Mouse (Mus musculus): ENCODE measurements around the gene Rarres1. TPM values are rescaled to one million over a fixed set of nuclear protein-coding genes. Genes with fewer than 3 reads are reported as not detected.

The Rarres1 gene
- polyA plus RNA-seq, 1 experiment: 0.03 TPM

- no peaks in the 10 kb centered on the region for H3K27me3 ChIP-seq (ENCODE audit: control insufficient read depth)
- TF ChIP-seq TAL1 (IDR thresholded peaks at IDR 0.05; ENCODE audit: low read length): no peak
- no peak for TF ChIP-seq GATA1 (IDR thresholded peaks at IDR 0.05; ENCODE audit: low read length)
- H3K4me3 ChIP-seq (replicated peaks): no peak overlapping the region
- no peaks in the 10 kb centered on the region for H3K9me3 ChIP-seq (ENCODE audit: control insufficient read depth, low read length)
- peaks cover 61% of the 10 kb centered on the region for H3K36me3 ChIP-seq (ENCODE audit: control insufficient read depth)
- peaks cover 12% of the 10 kb centered on the region for H3K4me1 ChIP-seq (ENCODE audit: control insufficient read depth)
Observed at GRCm38 (mm10) chr3:67473438-67473837, 41.9 kb downstream of the Rarres1 start.

DNA sequence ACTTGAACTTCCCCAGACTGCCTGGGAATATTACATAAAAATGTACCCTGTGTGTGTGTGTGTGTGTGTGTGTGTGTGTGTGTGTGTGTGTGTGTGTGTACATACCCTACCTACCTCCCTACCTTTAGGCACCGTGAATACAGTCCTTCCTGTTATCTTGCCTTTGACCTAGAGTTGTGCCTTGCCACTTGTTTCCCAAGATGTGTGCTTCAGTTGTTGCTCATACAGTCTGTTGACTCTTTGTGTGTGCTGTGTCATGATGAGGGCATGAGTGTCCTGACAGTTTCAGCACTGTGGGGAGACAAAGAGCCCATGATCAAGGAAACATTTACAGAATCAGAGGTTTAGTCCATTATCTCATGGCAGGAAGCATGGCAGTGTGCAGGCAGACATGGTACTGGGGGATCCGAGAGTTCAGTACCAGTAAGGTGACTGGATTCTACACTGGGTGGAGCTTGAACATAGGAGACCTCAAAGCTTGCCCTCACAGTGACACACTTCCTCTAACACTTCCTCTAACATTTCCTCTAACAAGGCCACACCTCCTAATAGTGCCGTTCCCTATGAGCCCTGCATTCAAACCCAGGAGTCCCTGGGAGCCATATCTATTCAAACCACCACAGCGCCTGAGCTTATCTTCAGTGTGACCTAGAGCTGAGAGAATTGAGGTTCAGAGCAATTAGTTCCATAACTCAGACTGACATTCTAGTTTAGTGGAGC, 43.8 kb downstream of the Rarres1 start:
- H3K4me1 ChIP-seq (ENCODE audit: control insufficient read depth): peaks cover 12% of the 10 kb centered on the region
- no peaks in the 10 kb centered on the region for H3K9me3 ChIP-seq (ENCODE audit: control insufficient read depth, low read length)
- no peaks in the 10 kb centered on the region for H3K27me3 ChIP-seq (ENCODE audit: control insufficient read depth)
- TF ChIP-seq GATA1 (IDR thresholded peaks at IDR 0.05; ENCODE audit: low read length) (no peak), TAL1 (IDR thresholded peaks at IDR 0.05; ENCODE audit: low read length) (no peak)
- peaks cover 62% of the 10 kb centered on the region for H3K36me3 ChIP-seq (ENCODE audit: control insufficient read depth)
- H3K4me3 ChIP-seq (replicated peaks): no peak overlapping the region

GRCm38 (mm10) chr3:67467281-67467680, 48.0 kb downstream of the Rarres1 start:
- TF ChIP-seq GATA1 (IDR thresholded peaks at IDR 0.05; ENCODE audit: low read length) (no peak), TAL1 (IDR thresholded peaks at IDR 0.05; ENCODE audit: low read length) (no peak)
- Histone ChIP-seq H3K4me3 (replicated peaks) (no peak overlapping the region), H3K4me1 (ENCODE audit: control insufficient read depth) (peaks cover 27% of the 10 kb centered on the region), H3K27me3 (ENCODE audit: control insufficient read depth) (no peaks in the 10 kb centered on the region), H3K9me3 (ENCODE audit: control insufficient read depth, low read length) (no peaks in the 10 kb centered on the region), H3K36me3 (ENCODE audit: control insufficient read depth) (peaks cover 38% of the 10 kb centered on the region)

DNA sequence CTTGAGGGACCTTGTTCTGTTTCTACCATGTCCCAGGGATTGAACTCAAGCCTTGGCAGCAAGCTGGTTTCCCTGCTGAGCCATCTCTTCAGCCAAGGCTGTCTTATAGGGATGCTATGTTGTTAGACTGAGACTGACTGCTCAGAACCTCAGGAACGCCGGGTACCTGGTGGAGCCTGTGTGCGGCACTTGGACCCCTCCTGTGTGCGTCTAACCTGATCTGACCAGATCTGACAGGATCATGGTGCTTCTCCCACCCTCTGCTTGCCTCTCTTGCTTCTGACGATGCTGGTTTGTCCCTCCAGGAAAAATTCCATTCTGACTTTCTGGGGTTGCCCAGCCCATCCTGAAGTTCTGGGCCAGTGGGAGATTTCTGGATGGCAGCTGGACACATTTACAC, 48.7 kb downstream of the Rarres1 start:
- Histone ChIP-seq H3K9me3 (ENCODE audit: control insufficient read depth, low read length) (no peaks in the 10 kb centered on the region), H3K4me1 (ENCODE audit: control insufficient read depth) (peaks cover 20% of the 10 kb centered on the region), H3K27me3 (ENCODE audit: control insufficient read depth) (no peaks in the 10 kb centered on the region), H3K4me3 (replicated peaks) (no peak overlapping the region), H3K36me3 (ENCODE audit: control insufficient read depth) (peaks cover 35% of the 10 kb centered on the region)
- TF ChIP-seq GATA1 (IDR thresholded peaks at IDR 0.05; ENCODE audit: low read length) (no peak), TAL1 (IDR thresholded peaks at IDR 0.05; ENCODE audit: low read length) (no peak)

- peak within 1 kb of the TSS; percentile 64 for H3K4me3 ChIP-seq (replicated peaks)
- no peak for TF ChIP-seq TAL1 (IDR thresholded peaks at IDR 0.05; ENCODE audit: low read length)
- peaks cover 42% of the 10 kb centered on the region for H3K36me3 ChIP-seq (ENCODE audit: control insufficient read depth)
- H3K27me3 ChIP-seq (ENCODE audit: control insufficient read depth): no peaks in the 10 kb centered on the region
- peaks cover 16% of the 10 kb centered on the region for H3K4me1 ChIP-seq (ENCODE audit: control insufficient read depth)
- H3K9me3 ChIP-seq (ENCODE audit: control insufficient read depth, low read length): no peaks in the 10 kb centered on the region
Observed at GRCm38 (mm10) chr3:67463450-67464372, 51.6 kb downstream of the Rarres1 start, which contains the start of gene Lxn. TSS of gene Lxn (minus strand) at chr3:67463926.

DNA sequence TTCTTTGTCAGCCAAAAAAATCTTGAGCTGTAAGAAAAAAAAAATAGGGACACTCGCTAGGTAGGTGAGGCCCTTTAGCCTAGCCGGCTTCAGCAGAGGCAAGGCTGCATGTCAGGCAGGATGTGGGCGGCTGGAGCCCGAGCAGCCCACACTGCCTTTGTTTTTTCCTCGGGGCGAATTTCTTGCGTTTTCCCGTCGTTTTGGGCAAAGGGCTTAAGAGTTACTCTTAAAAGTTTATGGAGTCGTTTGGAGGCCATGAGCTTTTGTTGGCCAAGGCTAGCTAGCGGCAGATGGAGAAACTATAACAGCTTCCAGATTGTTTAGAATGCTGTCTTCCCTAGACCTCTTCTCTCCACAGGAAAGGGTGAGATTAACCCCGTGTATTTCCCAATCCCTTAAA, 52.3 kb downstream of the Rarres1 start:
- TF ChIP-seq GATA1 (IDR thresholded peaks at IDR 0.05; ENCODE audit: low read length): no peak
- TF ChIP-seq TAL1 (IDR thresholded peaks at IDR 0.05; ENCODE audit: low read length): no peak
- peaks cover 40% of the 10 kb centered on the region for H3K36me3 ChIP-seq (ENCODE audit: control insufficient read depth)
- H3K4me1 ChIP-seq (ENCODE audit: control insufficient read depth): peaks cover 16% of the 10 kb centered on the region

DNA sequence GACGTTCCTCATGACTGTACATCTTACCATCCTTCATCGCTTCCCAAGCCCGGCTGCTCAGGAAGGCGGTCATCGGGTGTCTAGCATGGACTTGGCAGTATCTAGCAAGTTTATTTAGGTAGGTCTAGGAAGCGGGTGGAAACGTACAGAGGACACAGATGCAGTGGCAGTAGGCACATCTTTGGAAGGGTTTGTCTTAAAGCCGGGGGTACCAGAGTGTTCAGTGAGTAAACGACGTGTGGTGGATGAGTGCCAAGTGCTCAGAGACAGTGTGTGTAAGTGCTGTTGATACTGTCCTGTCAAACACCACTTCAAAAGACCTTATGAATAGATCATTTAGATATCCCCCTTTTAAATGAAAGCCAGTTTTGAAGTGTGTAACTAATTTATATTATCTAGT, 52.7 kb downstream of the Rarres1 start:
- Histone ChIP-seq H3K27me3 (ENCODE audit: control insufficient read depth) (no peaks in the 10 kb centered on the region), H3K9me3 (ENCODE audit: control insufficient read depth, low read length) (no peaks in the 10 kb centered on the region), H3K4me1 (ENCODE audit: control insufficient read depth) (peaks cover 16% of the 10 kb centered on the region), H3K4me3 (replicated peaks) (no peak overlapping the region), H3K36me3 (ENCODE audit: control insufficient read depth) (peaks cover 39% of the 10 kb centered on the region)
- TF ChIP-seq GATA1 (IDR thresholded peaks at IDR 0.05; ENCODE audit: low read length) (no peak), TAL1 (IDR thresholded peaks at IDR 0.05; ENCODE audit: low read length) (no peak)

More for the DNA sequence above, 52.3 kb downstream of the Rarres1 start:
- H3K9me3 ChIP-seq (ENCODE audit: control insufficient read depth, low read length): no peaks in the 10 kb centered on the region
- peak overlapping the region; percentile 64 for H3K4me3 ChIP-seq (replicated peaks)
- no peaks in the 10 kb centered on the region for H3K27me3 ChIP-seq (ENCODE audit: control insufficient read depth)

GRCm38 (mm10) chr3:67462015-67462414, 53.3 kb downstream of the Rarres1 start:
- Histone ChIP-seq H3K36me3 (ENCODE audit: control insufficient read depth) (peaks cover 42% of the 10 kb centered on the region), H3K4me3 (replicated peaks) (no peak overlapping the region), H3K27me3 (ENCODE audit: control insufficient read depth) (no peaks in the 10 kb centered on the region), H3K4me1 (ENCODE audit: control insufficient read depth) (peaks cover 16% of the 10 kb centered on the region), H3K9me3 (ENCODE audit: control insufficient read depth, low read length) (no peaks in the 10 kb centered on the region)
- TF ChIP-seq GATA1 (IDR thresholded peaks at IDR 0.05; ENCODE audit: low read length) (no peak), TAL1 (IDR thresholded peaks at IDR 0.05; ENCODE audit: low read length) (no peak)

GRCm38 (mm10) chr3:67459881-67460280, 55.4 kb downstream of the Rarres1 start:
- Histone ChIP-seq H3K36me3 (ENCODE audit: control insufficient read depth) (peaks cover 52% of the 10 kb centered on the region), H3K4me3 (replicated peaks) (no peak overlapping the region), H3K4me1 (ENCODE audit: control insufficient read depth) (peaks cover 16% of the 10 kb centered on the region), H3K9me3 (ENCODE audit: control insufficient read depth, low read length) (no peaks in the 10 kb centered on the region), H3K27me3 (ENCODE audit: control insufficient read depth) (no peaks in the 10 kb centered on the region)
- no peak for TF ChIP-seq GATA1 (IDR thresholded peaks at IDR 0.05; ENCODE audit: low read length)
- no peak for TF ChIP-seq TAL1 (IDR thresholded peaks at IDR 0.05; ENCODE audit: low read length)
